Mouse (Mus musculus) liver, postnatal 0 days (tissue): ENCODE measurements around the gene Rnf150. TPM values are rescaled to one million over a fixed set of nuclear protein-coding genes. Genes with fewer than 3 reads are reported as not detected.

ENCODE experiments used
- ATAC-seq: fragments of 200-750 bp; cut with Nextera tagmentation; 2 replicates; pipeline ENCODE4 v1.8.0; 2017; ENCODE audit warnings: mild to moderate bottlenecking, moderate library complexity
- DNase-seq: peaks from one replicate; pipeline ENCODE4 v3.0.0-alpha.2; 2016
- H3K27ac ChIP-seq: fragments of 300-500 bp; sonication (generic); 2 replicates; pipeline ENCODE4 v1.5.1; 2014; ENCODE audit warnings: antibody characterized with exemption, moderate library complexity, mild to moderate bottlenecking, low read depth
- H3K27me3 ChIP-seq: fragments of 300-500 bp; sonication (generic); 2 replicates; pipeline ENCODE4 v1.6.1; 2014; ENCODE audit warnings: low read length, control low read depth, mixed read lengths; ENCODE audit not compliant: insufficient read depth
- H3K36me3 ChIP-seq: fragments of 300-500 bp; sonication (generic); replicated peaks from 2 replicates; pipeline ENCODE4 v1.6.1; 2014; ENCODE audit warnings: mild to moderate bottlenecking, control low read depth, low read length, moderate library complexity, mixed read lengths; ENCODE audit not compliant: insufficient read depth
- H3K4me1 ChIP-seq: fragments of 300-500 bp; sonication (generic); 2 replicates; pipeline ENCODE4 v1.6.1; 2014; ENCODE audit warnings: antibody characterized with exemption, mild to moderate bottlenecking, control low read depth; ENCODE audit not compliant: insufficient read depth
- H3K4me2 ChIP-seq: fragments of 300-500 bp; sonication (generic); 2 replicates; pipeline ENCODE4 v1.6.1; 2014; ENCODE audit warnings: low read depth, mild to moderate bottlenecking, low read length, moderate library complexity, mixed read lengths
- H3K4me3 ChIP-seq: fragments of 300-500 bp; sonication (generic); 2 replicates; pipeline ENCODE4 v1.5.1; 2014; ENCODE audit warnings: low read depth, low read length
- H3K9ac ChIP-seq: fragments of 300-500 bp; sonication (generic); replicated peaks from 2 replicates; pipeline ENCODE4 v1.6.1; 2014; ENCODE audit warnings: mild to moderate bottlenecking, moderate library complexity
- H3K9me3 ChIP-seq: fragments of 300-500 bp; sonication (generic); 2 replicates; pipeline ENCODE4 v1.6.1; 2016; ENCODE audit warnings: mild to moderate bottlenecking, control low read depth, low read length, mixed read lengths
- CTCF ChIP-seq: sonication (generic); IDR thresholded peaks from 2 replicates; pipeline ENCODE4 v1.5.1; 2016; ENCODE audit warnings: antibody characterized with exemption, low read depth
- EP300 ChIP-seq: IDR thresholded peaks from 2 replicates; pipeline ENCODE4 v1.6.1; 2016; ENCODE audit warnings: antibody characterized with exemption, low read depth, mild to moderate bottlenecking
- WGBS: fragments of 180-500 bp; shearing (Covaris S2); extraction: QIAGEN DNeasy Blood & Tissue Kit; methylation state at CpG from one replicate; pipeline ENCODE4 v1.1.7; 2014; ENCODE audit not compliant: insufficient replicate concordance; 5-methylcytosine and 5-hydroxymethylcytosine counted together
- polyA plus RNA-seq: library from polyadenylated mRNA; unstranded; fragments of >200 nt; fragmentation: Nextera tagmentation; extraction: Ambion mirVana; gene quantifications from 2 replicates; pipeline ENCODE4 v1.2.1, GENCODE M21; 2015

The Rnf150 gene
- polyA plus RNA-seq, 1 experiment from 2014 or later = 0.14 TPM

DNA sequence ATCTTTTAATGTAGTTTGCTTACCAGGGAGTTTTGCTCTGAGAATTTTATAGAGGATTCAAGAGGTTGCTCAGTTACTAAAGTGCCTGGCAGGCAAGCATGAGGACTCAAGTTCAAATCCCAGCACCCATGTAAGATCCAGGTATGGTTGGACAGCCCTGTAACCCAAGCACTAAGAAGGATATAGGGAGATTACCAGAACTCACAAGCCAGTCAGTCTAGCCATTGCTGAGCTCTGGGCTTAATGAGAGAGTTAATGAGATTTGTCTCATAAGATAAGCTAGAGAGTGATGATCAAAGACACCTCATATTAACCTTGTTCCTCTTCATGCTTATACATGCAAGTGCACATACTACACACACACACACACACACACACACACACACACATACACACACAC is 48.3 kb downstream of the Rnf150 start:
- Histone ChIP-seq H3K36me3 (no peaks in the 10 kb centered on the region), H3K4me2 (no peak overlapping the region), H3K9me3 (no peaks in the 10 kb centered on the region), H3K27ac (no peak overlapping the region), H3K27me3 (no peaks in the 10 kb centered on the region), H3K9ac (no peak overlapping the region), H3K4me1 (no peaks in the 10 kb centered on the region), H3K4me3 (no peak overlapping the region)
- no peak for TF ChIP-seq EP300
- no peak for TF ChIP-seq CTCF
- DNase-seq = no peak
- no peak for ATAC-seq

DNA sequence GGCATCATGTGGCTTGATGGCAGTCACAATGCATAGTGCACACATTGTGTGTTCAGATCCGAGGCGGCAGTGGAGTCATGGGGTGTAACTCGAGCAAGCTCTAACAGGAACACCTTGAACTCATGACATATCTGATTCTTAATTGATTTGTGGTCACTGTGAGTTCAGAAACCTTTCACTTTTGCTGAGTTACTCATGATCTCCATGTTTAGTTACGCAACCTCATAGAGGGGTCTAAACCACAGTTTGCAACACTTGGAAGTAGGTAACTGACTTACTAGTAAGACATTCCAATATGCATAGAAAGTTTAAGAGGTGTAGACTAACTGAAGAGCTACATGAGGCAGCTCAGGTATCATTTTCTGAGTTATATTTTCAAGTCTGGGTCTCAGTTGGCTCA is 49.1 kb downstream of the Rnf150 start:
- DNase-seq (no peak), ATAC-seq (no peak)
- Histone ChIP-seq H3K9ac (no peak overlapping the region), H3K36me3 (no peaks in the 10 kb centered on the region), H3K9me3 (no peaks in the 10 kb centered on the region), H3K4me3 (no peak overlapping the region), H3K4me2 (no peak overlapping the region), H3K27ac (no peak overlapping the region), H3K27me3 (no peaks in the 10 kb centered on the region), H3K4me1 (no peaks in the 10 kb centered on the region)
- WGBS = 60% methylated on average over 4 of the region's 4 CpGs
- TF ChIP-seq CTCF (no peak), EP300 (no peak)

DNA sequence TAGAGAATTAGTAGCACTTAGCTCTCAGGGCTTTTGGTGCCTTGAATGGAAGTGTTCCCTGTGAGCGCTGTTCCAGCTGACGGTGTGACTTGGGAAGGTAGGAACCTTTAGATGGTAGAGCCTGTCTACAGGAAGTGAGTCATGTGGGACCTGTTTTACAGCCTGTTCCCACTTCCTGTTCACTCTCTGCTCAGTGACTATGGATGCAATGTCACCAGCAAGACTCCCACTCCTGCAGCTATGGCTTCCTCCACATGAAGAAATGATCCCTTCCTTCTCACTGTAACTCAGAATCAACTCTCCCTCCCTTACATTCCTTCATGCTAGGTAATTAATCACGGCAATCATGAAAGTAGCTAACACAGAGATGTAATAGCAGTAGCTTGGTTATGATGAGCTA is 51.4 kb downstream of the Rnf150 start:
- Histone ChIP-seq H3K4me2 (no peak overlapping the region), H3K27ac (no peak overlapping the region), H3K9me3 (no peaks in the 10 kb centered on the region), H3K36me3 (no peaks in the 10 kb centered on the region), H3K9ac (no peak overlapping the region), H3K4me1 (no peaks in the 10 kb centered on the region), H3K4me3 (no peak overlapping the region), H3K27me3 (no peaks in the 10 kb centered on the region)
- ATAC-seq = no peak
- 83% methylated on average over 3 of the region's 3 CpGs for WGBS
- TF ChIP-seq EP300 (no peak), CTCF (no peak)
- DNase-seq = no peak

DNA sequence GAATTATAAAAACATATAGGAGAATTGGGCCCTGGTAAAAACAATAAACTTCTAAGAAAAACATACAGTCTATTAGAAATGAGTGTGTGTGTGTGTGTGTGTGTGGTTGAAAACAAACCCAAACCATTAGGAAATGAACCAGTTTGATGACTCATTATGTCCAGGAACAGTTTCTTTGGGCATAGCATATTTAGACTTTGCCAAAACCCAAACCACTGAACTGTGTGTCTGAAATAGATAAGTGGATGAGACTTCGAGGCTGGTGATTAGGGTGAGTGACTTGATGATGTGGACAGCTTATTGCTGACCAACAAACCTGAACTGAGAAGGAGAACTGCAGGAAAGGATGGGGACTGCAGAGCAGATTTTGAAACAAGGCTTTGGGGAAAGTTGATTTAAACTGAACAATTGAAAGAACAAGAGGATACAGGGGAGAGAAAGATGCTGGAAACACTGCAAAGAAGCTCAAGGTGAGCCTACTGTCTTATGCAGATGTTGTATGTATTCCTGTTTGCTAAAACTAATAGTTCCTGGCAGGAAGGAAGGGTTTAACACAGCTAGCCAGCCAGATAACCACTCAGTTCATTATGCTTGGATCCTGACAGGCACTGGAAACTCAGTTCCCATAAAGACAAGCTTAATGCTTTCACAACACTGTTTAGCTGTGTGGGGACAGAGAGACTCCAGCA is 53.8 kb downstream of the Rnf150 start:
- Histone ChIP-seq H3K9me3 (no peaks in the 10 kb centered on the region), H3K9ac (no peak overlapping the region), H3K4me3 (no peak overlapping the region), H3K4me1 (no peaks in the 10 kb centered on the region), H3K4me2 (no peak overlapping the region), H3K27ac (no peak overlapping the region), H3K36me3 (no peaks in the 10 kb centered on the region), H3K27me3 (no peaks in the 10 kb centered on the region)
- 14% methylated on average over 1 of the region's 1 CpGs for WGBS
- ATAC-seq (no peak), DNase-seq (no peak)
- TF ChIP-seq EP300 (no peak), CTCF (no peak)

DNA sequence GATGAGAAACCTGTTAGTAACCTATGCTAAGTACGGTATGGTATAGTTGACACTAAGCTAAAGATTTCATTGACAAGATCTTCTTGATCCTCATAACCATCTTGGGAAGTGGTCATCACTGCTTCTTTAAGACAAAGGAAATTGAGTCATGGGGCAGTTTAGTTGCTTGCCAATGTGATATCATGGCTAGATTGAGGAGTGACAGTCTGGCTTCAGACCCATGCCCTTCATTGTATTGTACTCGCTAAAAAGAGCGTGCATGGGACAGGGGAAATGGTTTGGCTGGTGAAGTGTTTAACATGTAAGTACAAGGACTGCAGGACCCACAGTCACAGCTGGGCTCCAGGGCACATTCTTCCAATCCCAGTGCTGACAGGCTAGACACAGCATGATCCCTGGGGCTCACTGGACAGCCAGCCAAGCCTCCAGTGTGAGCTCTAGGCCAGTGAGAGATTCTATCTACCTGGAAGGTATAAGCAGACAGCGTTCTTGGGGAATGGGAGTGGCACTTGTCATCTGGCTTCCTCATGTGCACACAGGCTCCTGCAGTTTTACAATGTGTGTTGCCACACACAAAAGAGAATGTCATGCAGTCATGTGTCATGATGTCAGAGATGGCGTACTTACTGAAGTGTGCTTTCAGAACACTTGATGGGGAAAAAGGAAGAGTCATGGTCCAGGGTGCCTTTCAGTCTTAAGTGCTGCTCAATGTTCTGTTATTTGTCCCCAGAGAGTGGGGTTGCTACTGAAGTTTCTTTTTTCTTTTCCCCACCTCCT is 54.6 kb downstream of the Rnf150 start:
- Histone ChIP-seq H3K4me1 (no peaks in the 10 kb centered on the region), H3K36me3 (no peaks in the 10 kb centered on the region), H3K4me2 (no peak overlapping the region), H3K27me3 (no peaks in the 10 kb centered on the region), H3K27ac (no peak overlapping the region), H3K9ac (no peak overlapping the region), H3K4me3 (no peak overlapping the region), H3K9me3 (no peaks in the 10 kb centered on the region)
- TF ChIP-seq EP300 (no peak), CTCF (no peak)
- DNase-seq (no peak), ATAC-seq (0 out of 2 replicates have a peak, but pooled peaks have one; percentile 13)
- 61% methylated on average over 5 of the region's 5 CpGs for WGBS

DNA sequence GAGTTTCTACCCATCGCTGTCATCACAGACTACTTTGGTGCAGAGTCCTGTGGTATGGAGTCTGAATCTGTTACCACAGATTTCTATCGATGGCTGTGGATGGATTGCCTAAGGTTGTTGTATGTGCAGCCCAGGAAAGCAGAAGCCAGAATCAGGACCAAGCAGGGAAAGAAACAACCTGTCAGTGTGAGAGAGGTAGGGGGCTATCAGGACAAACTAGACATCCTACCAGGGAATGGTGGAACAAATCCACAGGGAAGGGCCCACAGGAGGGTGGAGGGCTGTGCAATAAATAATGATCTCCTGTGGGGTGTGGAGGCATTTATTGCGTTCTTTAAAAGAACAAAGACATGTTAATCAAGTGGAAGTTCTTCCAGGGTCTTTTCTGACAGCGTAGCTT is 56.5 kb downstream of the Rnf150 start:
- WGBS = 79% methylated on average over 4 of the region's 4 CpGs
- Histone ChIP-seq H3K27me3 (no peaks in the 10 kb centered on the region), H3K4me3 (no peak overlapping the region), H3K4me1 (no peaks in the 10 kb centered on the region), H3K4me2 (no peak overlapping the region), H3K36me3 (no peaks in the 10 kb centered on the region), H3K9me3 (no peaks in the 10 kb centered on the region), H3K9ac (no peak overlapping the region), H3K27ac (no peak overlapping the region)
- no peak for TF ChIP-seq CTCF
- TF ChIP-seq EP300 = no peak
- DNase-seq = no peak
- ATAC-seq = no peak
